Mouse (Mus musculus): ENCODE results near the gene R3hdm2. TPM values are rescaled to one million over a fixed set of nuclear protein-coding genes. Genes with fewer than 3 reads are reported as not detected.
A peak's percentile ranks its signal among the peaks of the same experiment; 100 is the strongest.

Gene R3hdm2
- total RNA-seq, 2 experiments from 2014 or later = 37.4 to 90.3 TPM

DNA sequence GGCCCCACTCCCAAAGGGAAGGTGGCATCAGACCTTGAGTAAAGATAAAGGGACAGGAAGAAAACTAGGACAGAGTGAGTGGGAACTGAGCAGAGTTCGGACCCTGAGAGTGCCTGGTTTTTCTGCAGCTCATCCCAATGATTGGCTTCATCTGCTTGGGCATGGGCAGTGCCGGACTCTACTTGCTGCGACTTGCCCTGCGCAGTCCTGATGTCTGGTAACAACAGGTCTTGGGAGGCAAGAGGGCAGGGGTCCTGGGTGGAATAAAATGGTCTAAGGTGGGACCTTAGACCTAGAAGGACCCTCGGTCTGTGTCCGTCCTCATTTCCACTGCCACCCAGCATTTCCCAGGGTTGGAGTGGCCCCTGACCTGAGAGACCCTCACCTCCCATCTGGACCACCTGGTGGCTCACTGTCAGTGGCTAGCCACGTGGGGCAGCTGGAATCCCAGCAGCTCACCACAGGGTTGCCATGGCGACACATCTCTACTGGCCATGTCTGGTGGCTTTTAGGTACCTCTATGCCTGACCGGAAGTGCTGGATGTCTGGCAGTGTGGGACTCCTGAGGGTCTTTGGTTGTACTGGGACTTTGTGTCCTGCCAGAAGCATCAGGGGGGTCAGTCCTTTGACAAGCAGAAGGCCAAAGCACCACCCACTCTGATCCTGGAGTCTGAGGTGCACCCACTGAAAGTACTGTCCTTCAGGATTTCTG, 135.3 kb downstream of the R3hdm2 start:
- no peak for ATAC-seq (replicated peaks; ENCODE audit: poor library complexity)

DNA sequence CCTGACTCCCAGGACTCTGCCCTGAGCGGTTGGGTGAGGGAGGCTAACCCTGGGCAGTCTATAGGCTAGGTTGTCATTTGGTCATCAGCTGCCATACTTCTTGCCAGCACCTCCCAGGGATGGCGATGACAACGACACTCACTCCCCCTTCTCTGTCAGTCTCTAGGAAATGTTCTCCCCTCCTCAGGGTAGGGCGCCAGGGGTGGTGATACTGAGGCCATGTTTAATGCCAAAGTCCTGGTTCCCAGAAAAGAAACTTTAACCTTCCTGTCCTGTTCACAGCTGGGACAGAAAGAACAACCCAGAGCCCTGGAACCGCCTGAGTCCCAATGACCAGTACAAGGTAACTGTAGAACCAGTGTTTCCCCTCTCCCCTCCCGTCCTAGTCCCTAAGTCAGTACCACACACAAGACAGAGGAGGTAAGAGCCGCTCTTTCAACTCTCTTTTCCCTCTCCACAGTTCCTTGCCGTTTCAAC, 135.9 kb downstream of the R3hdm2 start:
- no peak for ATAC-seq (replicated peaks; ENCODE audit: poor library complexity)

DNA sequence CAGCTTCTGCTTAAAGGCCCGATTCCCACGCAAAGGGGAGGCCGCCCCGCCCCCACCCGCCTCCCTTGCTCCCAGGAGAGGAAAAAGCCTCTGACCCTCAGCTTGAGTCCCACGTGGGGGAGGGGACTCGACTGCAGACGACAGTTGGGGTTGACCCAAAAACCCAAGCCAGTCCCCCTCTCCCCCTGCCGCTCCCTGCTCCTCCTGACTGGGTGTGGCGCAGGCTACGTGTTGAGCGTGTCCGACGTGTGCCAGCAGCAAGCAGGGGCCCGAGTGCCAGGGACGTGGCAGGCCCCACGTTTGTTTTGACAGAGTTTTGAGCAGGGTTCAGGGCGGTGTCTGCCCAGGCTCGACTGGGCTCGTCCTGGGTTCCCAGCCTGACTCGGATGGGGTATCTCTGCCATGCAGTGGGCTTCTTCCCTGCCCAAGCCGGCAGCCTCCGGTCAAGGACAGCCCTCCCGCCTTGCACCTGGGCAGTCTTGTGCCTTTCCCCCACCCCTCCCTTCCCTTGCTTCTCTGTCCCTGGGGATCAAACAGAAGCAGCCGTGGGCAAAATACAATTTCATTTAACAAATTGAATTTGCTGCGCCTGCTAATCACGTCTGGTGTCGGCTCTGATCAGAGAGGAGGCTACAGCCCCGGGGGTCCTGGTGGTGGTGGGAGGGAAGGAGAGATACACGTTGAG, 136.6 kb downstream of the R3hdm2 start:
- ATAC-seq (replicated peaks; ENCODE audit: poor library complexity) = no peak

DNA sequence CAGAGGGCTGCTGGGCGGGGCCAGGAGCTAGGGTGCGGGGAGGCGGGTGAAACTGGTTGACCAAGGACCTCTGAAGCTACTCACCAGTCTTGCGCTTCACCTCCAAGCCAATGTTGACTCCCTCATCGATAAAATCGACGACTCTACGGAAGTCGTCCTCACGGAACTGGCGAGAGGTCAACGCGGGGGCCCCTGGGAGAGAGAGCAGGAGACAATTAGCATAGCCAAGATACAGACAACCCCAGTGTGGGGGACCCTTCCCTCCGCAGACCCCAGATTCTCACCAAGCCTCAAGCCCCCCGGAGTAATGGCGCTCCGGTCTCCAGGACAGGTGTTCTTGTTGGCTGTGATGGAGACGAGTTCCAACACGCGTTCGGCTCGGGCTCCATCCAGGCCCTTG, 137.8 kb downstream of the R3hdm2 start:
- ATAC-seq (replicated peaks; ENCODE audit: poor library complexity) = no peak

DNA sequence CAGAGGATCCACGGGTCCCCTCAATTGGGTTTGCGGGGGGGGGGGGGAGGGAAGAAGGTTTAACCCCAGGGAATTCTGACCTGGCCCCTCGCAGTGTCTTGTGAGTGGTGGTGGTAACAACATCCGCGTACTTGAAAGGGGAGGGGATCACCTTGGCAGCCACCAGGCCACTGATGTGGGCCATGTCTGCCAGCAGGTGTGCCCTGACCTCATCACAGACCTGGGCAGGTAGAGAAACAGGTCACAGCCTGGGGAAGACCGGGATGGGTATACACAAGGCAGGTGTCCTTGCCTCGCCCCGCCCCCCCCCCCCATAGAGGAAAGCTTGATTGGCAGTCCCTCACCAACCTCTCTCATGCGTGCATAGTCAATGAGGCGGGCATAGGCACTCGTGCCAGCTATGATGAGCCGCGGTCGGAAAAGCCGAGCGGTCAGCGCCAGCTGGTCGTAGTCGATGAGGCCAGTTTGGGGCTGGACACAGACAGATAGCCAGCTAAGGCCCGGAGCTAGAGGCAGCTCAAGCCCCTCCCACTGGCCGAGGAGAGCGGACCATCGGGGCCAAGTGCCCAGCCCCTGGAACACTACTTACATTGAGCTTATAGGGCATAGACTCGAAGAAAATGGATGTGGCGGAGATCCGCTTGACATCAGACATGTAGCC, 139.0 kb downstream of the R3hdm2 start:
- ATAC-seq (replicated peaks; ENCODE audit: poor library complexity) = no peak

DNA sequence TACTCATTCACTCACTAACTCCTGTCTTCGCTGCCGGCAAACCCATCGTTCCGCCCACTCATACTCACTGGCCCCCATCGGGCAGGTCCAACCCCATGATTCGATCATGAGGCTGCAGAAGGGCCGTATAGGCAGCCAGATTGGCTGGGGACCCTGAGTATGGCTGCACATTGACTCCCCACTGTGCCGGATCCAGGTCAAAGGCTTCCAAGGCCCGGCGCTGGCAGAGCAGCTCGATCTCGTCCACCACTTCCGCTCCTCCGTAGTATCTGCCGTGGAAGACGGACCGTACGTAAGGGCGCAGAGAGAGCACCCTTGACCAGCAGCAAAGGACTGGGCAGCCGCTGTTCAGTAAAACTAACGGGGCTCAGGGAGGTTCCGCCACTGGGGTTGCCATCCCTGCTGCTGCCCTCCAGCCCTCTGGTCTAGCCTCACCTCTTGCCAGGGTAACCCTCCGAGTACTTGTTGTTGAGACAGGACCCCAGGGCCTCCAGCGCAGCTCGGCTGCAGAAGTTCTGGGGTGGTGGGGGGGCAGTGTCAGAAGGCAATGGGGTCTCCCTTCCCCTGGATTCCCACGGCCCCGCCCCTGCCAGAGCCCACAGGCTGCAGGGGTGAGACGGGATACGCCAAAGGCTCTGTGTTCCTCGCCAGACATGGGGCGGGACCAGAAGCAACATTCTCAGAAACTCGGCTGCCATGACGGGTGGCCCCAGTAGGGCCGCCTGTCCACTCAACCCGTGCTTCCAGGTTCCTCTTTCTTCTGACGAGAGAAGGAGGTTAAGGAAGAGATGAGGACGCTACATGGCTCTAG, 140.0 kb downstream of the R3hdm2 start:
- ATAC-seq (replicated peaks; ENCODE audit: poor library complexity) = no peak

DNA sequence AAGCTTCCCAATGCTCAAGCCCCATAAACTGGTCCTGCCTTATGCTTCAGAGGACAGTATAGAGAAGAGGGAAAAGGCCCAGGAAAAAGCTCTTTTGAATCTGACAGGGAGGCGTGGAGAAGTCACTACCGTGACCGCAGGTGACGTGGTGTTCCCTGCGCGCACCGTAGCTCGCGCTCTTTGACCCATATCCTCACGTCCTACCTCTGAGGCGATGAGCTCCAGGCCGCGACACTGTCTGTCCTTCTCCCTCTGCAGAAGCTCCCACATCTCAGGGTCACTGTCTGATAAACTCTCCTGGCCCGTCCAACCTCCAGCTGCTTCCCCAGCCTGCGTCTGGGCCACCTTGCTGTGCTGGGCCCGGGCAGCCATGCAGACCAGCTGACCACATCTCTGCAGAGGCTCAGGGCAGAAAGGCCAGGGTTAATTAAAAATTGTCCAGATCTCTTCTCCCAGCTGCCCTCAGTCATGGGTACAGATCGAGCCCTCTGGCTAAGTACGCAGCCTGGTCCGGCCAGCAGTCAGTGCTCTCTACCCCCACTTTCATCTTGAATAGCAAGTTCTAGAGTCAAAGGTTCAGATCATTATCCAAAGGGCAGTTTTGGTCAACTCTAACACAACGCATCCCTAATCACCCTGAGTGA, 140.7 kb downstream of the R3hdm2 start:
- ATAC-seq (replicated peaks; ENCODE audit: poor library complexity) = no peak

DNA sequence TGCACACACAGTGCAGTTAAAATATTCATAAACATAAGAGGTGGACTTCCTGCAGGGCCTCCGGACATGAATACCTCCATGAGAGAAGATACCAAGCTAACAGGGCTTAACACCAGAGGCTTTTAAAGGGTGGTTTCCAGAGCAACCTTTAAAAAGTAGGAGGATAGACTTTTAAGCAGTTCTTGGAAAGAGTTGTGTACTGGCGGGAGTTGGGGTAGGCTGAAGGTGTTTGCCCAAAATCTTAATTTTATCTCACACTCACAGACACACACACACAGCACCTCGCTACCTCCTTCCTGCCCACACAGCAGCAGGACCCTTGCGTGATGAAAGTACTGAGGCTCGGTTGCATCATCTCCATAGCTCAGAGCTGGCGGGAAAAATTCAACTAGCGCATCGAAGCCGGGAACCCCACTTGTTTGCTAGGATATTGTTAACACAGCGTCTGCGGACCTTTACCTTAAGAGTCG, 141.5 kb downstream of the R3hdm2 start:
- peak; percentile 71 for ATAC-seq (replicated peaks; ENCODE audit: poor library complexity)

DNA sequence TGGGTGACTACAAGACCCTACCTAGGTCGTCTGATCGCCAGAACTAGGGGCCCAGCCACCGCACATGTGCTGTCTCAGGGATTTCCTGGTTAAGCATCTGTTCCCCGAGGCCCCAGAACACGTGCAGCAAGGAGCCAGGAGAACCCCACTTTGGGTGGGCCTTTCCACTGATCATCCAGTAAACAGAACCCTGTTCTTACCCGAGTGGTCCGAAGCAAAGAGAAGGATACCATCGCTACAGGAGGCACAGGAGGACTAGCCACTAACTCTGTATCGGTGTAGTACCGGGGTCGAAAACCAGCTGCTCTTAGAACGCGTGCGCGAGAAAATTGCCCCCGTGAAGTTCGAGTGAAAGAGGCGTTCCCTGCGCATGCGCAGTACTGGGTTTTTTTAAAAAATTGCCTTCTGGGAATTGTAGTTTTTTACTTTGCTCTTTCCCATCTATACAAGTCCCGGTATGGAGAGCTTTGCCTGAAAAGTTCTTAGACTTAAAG, 142.0 kb downstream of the R3hdm2 start, which contains the start of gene Shmt2:
Gene Shmt2 (minus strand): TSS at position 357 of the 494 bp plus-strand sequence.
- ATAC-seq (replicated peaks; ENCODE audit: poor library complexity) = peak; percentile 43

DNA sequence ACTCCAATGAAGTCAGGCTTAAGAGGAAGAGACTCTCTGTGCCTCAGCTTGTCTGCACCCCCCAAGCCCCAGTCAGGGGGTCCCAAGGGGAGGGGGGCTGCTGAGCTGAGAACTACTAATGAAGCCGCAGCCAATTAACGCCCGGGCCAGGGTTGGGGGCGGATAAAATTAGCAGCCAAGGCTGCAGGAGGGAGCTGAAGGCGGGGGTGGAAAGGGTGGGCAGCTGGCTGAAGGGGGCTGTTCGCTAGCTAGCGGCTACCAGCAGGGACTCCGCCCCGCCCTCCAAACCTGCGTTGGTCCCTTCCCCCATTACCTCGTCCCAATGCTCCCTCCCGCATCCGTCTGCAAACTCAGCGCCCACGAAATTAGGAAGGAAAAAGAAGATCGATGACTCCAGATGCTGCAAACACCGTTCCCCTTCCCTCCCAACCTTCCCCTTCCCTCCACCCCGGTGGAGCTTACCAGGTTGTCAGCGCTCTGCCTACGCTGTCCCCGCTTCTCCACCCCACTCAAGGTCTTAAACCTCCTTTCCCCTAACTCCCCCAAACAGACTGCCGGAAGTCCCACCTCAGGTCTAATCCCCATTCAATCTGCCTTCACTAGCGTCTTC, 144.6 kb downstream of the R3hdm2 start:
- ATAC-seq (replicated peaks; ENCODE audit: poor library complexity) = no peak

DNA sequence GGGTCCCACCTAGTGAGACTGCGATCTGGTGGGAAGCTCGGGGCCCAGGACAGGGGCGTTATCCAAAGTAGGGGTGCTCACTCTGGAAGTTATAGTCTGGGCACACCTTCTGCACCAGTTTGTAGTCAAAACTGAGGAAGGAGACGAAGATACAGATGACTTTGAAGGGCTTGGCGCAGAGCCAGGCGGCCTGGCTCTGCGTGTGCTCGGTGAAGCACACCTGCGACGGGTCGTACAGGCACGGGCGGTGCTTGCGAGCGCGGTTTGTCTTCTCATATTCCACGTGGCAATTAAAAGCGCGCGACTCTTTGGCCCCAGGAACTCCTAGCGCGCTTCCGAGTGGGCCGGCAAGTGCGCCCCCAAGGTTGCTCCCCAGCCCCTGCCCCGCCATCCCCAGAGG, 145.9 kb downstream of the R3hdm2 start:
- ATAC-seq (replicated peaks; ENCODE audit: poor library complexity) = no peak

DNA sequence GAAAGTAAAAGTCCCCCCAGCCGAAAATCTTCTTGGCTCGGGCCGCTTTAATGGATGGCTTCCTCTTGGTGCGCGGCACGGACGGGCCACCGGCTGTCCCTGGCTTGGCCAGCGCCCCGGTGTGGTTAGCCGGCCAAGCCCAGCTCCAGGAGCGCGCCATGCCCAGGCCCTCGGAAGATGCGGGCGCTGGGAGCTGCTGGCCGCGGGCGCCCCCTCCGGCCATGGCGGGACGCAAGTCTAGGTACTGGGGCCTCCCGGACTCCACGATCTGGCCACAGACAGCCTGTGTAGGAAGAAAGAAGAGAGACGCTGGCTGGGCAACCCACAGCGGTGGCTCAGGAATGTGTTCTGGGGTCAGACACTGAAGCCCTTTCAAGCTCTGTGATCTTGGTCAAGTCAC, 146.6 kb downstream of the R3hdm2 start:
- peak; percentile 67 for ATAC-seq (replicated peaks; ENCODE audit: poor library complexity)

DNA sequence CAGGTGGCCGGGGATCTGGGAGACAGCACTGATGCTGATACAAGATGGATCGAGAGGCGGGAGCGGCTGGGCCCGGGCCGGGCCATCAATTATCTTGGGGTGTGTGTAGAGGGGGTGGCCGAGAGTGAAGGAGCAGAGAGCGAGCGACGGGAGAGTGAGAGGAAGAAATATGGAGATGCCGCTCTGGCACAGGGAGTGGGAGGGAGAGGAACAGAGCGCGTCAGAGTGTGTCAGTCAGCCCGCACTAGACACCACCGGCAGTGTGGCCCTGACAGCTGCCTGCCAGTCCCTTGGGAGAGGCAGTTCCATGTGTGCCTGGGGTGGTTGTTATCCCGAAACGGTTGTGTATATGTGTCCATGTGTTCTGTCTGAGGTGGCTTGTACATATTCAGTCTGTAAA, 147.4 kb downstream of the R3hdm2 start:
- ATAC-seq (replicated peaks; ENCODE audit: poor library complexity) = peak; percentile 16; the same call in 1 of the 2 replicates

DNA sequence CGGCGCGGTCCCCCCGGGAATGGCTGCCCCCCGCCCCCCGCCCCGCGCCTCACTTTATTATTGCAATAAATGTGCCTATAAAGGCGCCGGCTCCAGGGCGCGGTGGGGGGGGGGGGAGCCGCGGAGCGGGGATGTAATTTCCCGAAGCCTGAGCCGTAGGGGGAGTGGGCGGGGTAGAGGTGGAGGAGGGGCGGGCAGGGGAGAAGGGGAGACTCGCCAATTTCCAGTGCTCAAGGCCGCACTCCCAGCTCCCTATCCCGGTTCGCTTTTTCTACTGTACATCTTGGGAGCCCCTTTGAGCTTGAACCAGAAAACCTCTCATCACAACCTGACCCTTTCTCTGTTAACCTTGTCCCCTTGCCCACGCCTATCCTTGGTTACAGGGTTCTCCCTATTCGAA, 150.8 kb downstream of the R3hdm2 start:
- no peak for ATAC-seq (replicated peaks; ENCODE audit: poor library complexity)

DNA sequence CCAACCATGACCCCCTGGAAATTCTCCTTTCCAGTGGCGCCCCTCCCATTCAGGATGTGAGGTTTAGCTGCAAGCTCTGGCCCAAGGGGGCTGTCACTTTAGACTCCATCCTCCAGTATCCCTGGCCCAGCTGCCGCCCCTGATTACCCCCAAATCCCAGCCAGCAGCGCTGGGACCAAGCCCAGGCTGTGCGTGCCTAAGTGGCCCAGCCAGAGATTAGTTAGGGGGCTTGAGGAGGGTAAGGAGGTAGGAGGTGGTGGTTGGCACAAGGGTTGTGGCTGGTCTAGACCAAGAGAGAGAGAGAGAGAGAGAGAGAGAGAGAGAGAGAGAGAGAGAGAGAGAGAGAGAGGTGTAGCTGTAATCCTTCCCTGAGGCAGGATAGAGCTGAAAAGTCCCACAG, 151.4 kb downstream of the R3hdm2 start:
- no peak for ATAC-seq (replicated peaks; ENCODE audit: poor library complexity)

DNA sequence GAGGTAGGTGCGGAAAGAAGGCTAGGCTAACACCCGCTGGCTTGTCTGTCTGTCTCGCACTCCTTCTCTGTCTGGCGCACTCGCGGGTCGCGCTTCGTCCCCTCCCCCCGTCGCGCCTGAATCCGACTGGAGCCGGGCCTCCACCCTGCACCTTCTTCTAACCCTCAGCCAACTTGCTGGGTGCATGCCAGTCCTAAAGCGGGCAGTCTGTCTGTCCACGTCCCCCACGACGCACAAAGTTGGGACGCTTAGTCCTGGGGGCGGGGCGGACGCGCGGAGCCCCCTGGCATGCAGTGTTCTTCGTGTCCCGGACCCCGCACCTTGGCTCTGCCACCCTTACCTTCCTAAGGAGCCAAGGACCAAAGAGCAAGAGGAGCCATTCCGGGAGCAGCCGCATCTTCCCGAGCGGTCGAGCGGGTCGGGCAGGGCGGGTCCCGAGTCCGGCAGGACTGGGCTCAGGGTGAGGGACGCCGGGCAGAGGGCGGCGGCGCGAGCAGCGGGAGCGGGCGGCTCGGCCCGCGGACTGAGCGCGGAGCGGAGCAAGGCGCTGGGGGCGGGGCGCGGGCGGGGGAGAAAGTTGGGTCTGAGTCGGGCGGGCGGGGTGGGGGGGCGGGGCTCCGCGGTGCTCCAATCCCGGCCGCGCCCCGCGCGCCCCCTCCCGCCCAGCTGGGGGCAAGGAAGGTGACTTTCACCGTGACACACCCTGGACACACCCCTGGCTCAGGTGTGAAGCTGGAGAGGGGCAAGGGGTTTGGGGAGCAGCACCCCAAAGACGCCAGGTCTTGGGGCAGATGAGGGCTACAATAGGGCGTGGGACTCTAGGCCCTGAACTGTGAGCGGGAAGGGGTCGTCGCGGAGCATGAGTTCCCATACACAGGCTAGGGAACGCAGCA, 154.2 kb downstream of the R3hdm2 start, which contains the start of gene Nxph4:
Gene Nxph4 (minus strand): TSS at position 524 of the 893 bp plus-strand sequence.
- ATAC-seq (replicated peaks; ENCODE audit: poor library complexity) = no peak

DNA sequence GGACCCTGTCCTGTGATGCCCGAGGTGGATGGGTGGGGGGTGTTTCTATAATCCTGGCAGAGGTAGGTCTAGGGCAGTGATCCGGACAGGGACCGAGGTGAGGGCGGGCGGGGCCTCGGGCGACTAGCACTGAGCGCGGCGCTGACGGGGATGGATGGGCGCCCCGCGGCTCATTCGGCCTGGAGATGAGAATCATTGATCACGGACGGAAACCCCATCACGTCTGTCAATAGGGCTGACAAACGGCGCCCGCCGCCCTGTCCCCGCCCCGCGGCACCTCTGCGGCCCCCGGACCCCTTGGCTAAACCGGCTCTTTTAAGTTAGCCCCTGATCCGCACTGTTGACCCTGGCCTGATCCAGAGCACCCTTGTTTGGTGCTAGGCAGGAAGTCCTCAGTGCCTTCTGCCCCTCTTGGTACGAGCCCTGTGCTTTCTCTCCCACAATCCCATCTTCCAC, 154.8 kb downstream of the R3hdm2 start:
- no peak for ATAC-seq (replicated peaks; ENCODE audit: poor library complexity)

DNA sequence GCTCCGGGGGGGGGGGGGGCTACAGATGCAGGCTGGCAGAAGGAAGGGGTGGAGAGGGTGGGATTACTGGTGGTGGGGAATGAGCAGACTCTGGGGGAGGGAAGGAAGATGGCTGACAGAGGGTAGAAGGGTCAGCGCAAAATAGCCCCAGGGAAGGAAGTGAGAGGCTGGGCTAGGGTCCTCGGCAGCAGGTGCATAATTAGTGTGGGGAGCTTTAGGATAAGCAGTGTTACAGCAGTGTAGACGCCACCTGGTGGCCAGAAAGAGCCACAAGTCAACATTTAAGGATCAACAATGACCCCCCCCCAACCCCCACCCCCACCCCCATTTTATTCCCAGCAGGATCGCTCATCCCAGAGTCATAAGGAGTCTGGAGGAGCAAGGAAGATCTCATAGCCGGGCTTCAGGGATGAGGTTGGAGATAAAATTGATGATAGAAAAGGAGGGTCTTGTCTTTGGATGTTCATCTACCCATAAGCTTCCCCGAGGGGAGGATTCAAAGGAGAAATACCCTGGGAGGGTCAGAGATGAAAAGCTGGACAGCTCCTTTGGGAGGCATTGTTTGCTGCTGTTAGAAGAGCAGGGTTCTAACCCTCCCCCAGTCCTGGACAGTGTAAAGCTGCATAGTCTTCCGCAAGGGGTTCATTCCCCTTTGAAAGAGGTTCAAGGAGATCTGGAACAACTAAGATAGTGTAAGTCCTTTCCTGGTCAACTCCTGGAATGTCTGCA, 156.6 kb downstream of the R3hdm2 start:
- ATAC-seq (replicated peaks; ENCODE audit: poor library complexity) = no peak
